Mouse (Mus musculus) stomach, embryonic 15.5 days (tissue): ENCODE data around the gene Mrpl21. TPM values are rescaled to one million over a fixed set of nuclear protein-coding genes. Genes with fewer than 3 reads are reported as not detected.
A peak's percentile ranks its signal among the peaks of the same experiment; 100 is the strongest.

ENCODE experiments used
- ATAC-seq: fragments of 200-750 bp; cut with Nextera tagmentation; 2 replicates; pipeline ENCODE4 v1.8.0; 2017; ENCODE audit warnings: low read depth, moderate number of reproducible peaks, moderate TSS enrichment; ENCODE audit not compliant: insufficient read depth, low FRiP score
- H3K27ac ChIP-seq: fragments of 300-500 bp; sonication (generic); 2 replicates; pipeline ENCODE4 v1.5.1; 2015; ENCODE audit warnings: mild to moderate bottlenecking, inconsistent platforms
- H3K27me3 ChIP-seq: fragments of 300-500 bp; sonication (generic); replicated peaks from 2 replicates; pipeline ENCODE4 v1.6.1; 2015; ENCODE audit warnings: inconsistent platforms
- H3K36me3 ChIP-seq: fragments of 300-500 bp; sonication (generic); 2 replicates; pipeline ENCODE4 v1.6.1; 2015; ENCODE audit warnings: inconsistent platforms
- H3K4me1 ChIP-seq: fragments of 300-500 bp; sonication (generic); 2 replicates; pipeline ENCODE4 v1.6.1; 2015; ENCODE audit warnings: inconsistent platforms
- H3K4me2 ChIP-seq: fragments of 300-500 bp; sonication (generic); 2 replicates; pipeline ENCODE4 v1.6.1; 2015; ENCODE audit warnings: mild to moderate bottlenecking, inconsistent platforms
- H3K4me3 ChIP-seq: fragments of 300-500 bp; sonication (generic); replicated peaks from 2 replicates; pipeline ENCODE4 v1.5.1; 2015; ENCODE audit warnings: inconsistent platforms
- H3K9ac ChIP-seq: fragments of 300-500 bp; sonication (generic); 2 replicates; pipeline ENCODE4 v1.6.1; 2015; ENCODE audit warnings: inconsistent platforms
- H3K9me3 ChIP-seq: fragments of 300-500 bp; sonication (generic); 2 replicates; pipeline ENCODE4 v1.6.1; 2016; ENCODE audit warnings: inconsistent platforms
- WGBS: fragments of 180-500 bp; shearing (Covaris S2); methylation state at CpG from one replicate; pipeline ENCODE4 v1.1.7; 2015; 5-methylcytosine and 5-hydroxymethylcytosine counted together
- polyA plus RNA-seq: library from polyadenylated mRNA; unstranded; fragments of >200 nt; fragmentation: Nextera tagmentation; extraction: Ambion mirVana; gene quantifications from 2 replicates; pipeline ENCODE4 v1.2.1, GENCODE M21; 2015

Gene Mrpl21
- 124 and 126 TPM in 2 replicates for polyA plus RNA-seq

GRCm38 (mm10) chr19:3282572-3283467 is at the start of gene Mrpl21, which contains the start of gene Ighmbp2:
Gene Mrpl21, plus strand, starts transcription at chr19:3282901.
Gene Ighmbp2, minus strand, starts transcription at chr19:3283017.
- Histone ChIP-seq H3K4me2 (peak within 1 kb of the TSS; percentile 64), H3K4me1 (peaks cover 6% of the 10 kb centered on the region), H3K4me3 (peak within 1 kb of the TSS; percentile 95), H3K36me3 (peaks cover 26% of the 10 kb centered on the region), H3K27me3 (no peaks in the 10 kb centered on the region), H3K27ac (peak within 1 kb of the TSS; percentile 75), H3K9ac (peak within 1 kb of the TSS; percentile 90), H3K9me3 (no peaks in the 10 kb centered on the region)
- under 1% methylated on average over 49 of the region's 49 CpGs for WGBS
- peak; percentile 90 for ATAC-seq

GRCm38 (mm10) chr19:3260016-3260415 is 22.7 kb upstream of the Mrpl21 start:
- no peak overlapping the region for H3K4me2 ChIP-seq
- H3K36me3 ChIP-seq: peaks cover 20% of the 10 kb centered on the region; the same call in 1 of the 2 replicates
- H3K9me3 ChIP-seq: no peaks in the 10 kb centered on the region
- ATAC-seq: no peak
- no peak overlapping the region for H3K27ac ChIP-seq
- no peak overlapping the region for H3K4me3 ChIP-seq
- no peaks in the 10 kb centered on the region for H3K4me1 ChIP-seq
- 94% methylated on average over 8 of the region's 8 CpGs for WGBS
- H3K27me3 ChIP-seq: no peaks in the 10 kb centered on the region
- no peak overlapping the region for H3K9ac ChIP-seq

- Histone ChIP-seq H3K27me3 (no peaks in the 10 kb centered on the region), H3K9me3 (no peaks in the 10 kb centered on the region), H3K4me3 (no peak overlapping the region), H3K36me3 (peaks cover 26% of the 10 kb centered on the region; the same call in 1 of the 2 replicates), H3K4me1 (no peaks in the 10 kb centered on the region), H3K27ac (no peak overlapping the region), H3K9ac (no peak overlapping the region), H3K4me2 (no peak overlapping the region)
- WGBS: 93% methylated on average over 3 of the region's 3 CpGs
- ATAC-seq: no peak
Observed at GRCm38 (mm10) chr19:3260591-3260990, 22.1 kb upstream of the Mrpl21 start.

- Histone ChIP-seq H3K4me2 (no peak overlapping the region), H3K9me3 (no peaks in the 10 kb centered on the region), H3K27ac (no peak overlapping the region), H3K4me1 (no peaks in the 10 kb centered on the region), H3K9ac (no peak overlapping the region), H3K4me3 (no peak overlapping the region), H3K27me3 (no peaks in the 10 kb centered on the region), H3K36me3 (peaks cover 32% of the 10 kb centered on the region)
- no peak for ATAC-seq
- WGBS: 87% methylated on average over 7 of the region's 7 CpGs
Observed at GRCm38 (mm10) chr19:3261336-3261735, 21.4 kb upstream of the Mrpl21 start.

- 82% methylated on average over 12 of the region's 12 CpGs for WGBS
- Histone ChIP-seq H3K9ac (no peak overlapping the region), H3K36me3 (peaks cover 36% of the 10 kb centered on the region), H3K4me1 (no peaks in the 10 kb centered on the region), H3K27ac (no peak overlapping the region), H3K4me2 (no peak overlapping the region), H3K27me3 (no peaks in the 10 kb centered on the region), H3K4me3 (no peak overlapping the region), H3K9me3 (no peaks in the 10 kb centered on the region)
- no peak for ATAC-seq
Observed at GRCm38 (mm10) chr19:3261764-3262525, 20.8 kb upstream of the Mrpl21 start.

- no peak overlapping the region for H3K4me3 ChIP-seq
- no peak overlapping the region for H3K27ac ChIP-seq
- no peak overlapping the region for H3K9ac ChIP-seq
- H3K36me3 ChIP-seq: peaks cover 53% of the 10 kb centered on the region
- no peaks in the 10 kb centered on the region for H3K4me1 ChIP-seq
- no peak for ATAC-seq
- H3K9me3 ChIP-seq: no peaks in the 10 kb centered on the region
- no peaks in the 10 kb centered on the region for H3K27me3 ChIP-seq
- no peak overlapping the region for H3K4me2 ChIP-seq
- 92% methylated on average over 6 of the region's 6 CpGs for WGBS
Observed at GRCm38 (mm10) chr19:3264348-3264747, 18.4 kb upstream of the Mrpl21 start.

- H3K27me3 ChIP-seq: no peaks in the 10 kb centered on the region
- H3K4me2 ChIP-seq: no peak overlapping the region
- no peak for ATAC-seq
- no peaks in the 10 kb centered on the region for H3K4me1 ChIP-seq
- peaks cover 53% of the 10 kb centered on the region for H3K36me3 ChIP-seq
- WGBS: 91% methylated on average over 9 of the region's 9 CpGs
- no peak overlapping the region for H3K27ac ChIP-seq
- no peaks in the 10 kb centered on the region for H3K9me3 ChIP-seq
- H3K4me3 ChIP-seq: no peak overlapping the region
- H3K9ac ChIP-seq: no peak overlapping the region
Observed at GRCm38 (mm10) chr19:3265180-3265579, 17.5 kb upstream of the Mrpl21 start.

GRCm38 (mm10) chr19:3266136-3266535 is 16.6 kb upstream of the Mrpl21 start:
- Histone ChIP-seq H3K9ac (no peak overlapping the region), H3K9me3 (no peaks in the 10 kb centered on the region), H3K36me3 (peaks cover 46% of the 10 kb centered on the region), H3K4me3 (no peak overlapping the region), H3K27ac (no peak overlapping the region), H3K4me2 (no peak overlapping the region), H3K27me3 (no peaks in the 10 kb centered on the region), H3K4me1 (no peaks in the 10 kb centered on the region)
- no peak for ATAC-seq
- 77% methylated on average over 5 of the region's 5 CpGs for WGBS

- 96% methylated on average over 4 of the region's 4 CpGs for WGBS
- Histone ChIP-seq H3K4me3 (no peak overlapping the region), H3K27me3 (no peaks in the 10 kb centered on the region), H3K27ac (no peak overlapping the region), H3K36me3 (peaks cover 51% of the 10 kb centered on the region), H3K4me2 (no peak overlapping the region), H3K9ac (no peak overlapping the region), H3K9me3 (no peaks in the 10 kb centered on the region), H3K4me1 (no peaks in the 10 kb centered on the region)
- ATAC-seq: no peak
Observed at GRCm38 (mm10) chr19:3266676-3267075, 16.0 kb upstream of the Mrpl21 start.

GRCm38 (mm10) chr19:3267340-3267739 is 15.4 kb upstream of the Mrpl21 start:
- no peak overlapping the region for H3K4me3 ChIP-seq
- WGBS: 85% methylated on average over 4 of the region's 4 CpGs
- H3K9me3 ChIP-seq: no peaks in the 10 kb centered on the region
- no peaks in the 10 kb centered on the region for H3K27me3 ChIP-seq
- H3K4me1 ChIP-seq: no peaks in the 10 kb centered on the region
- H3K9ac ChIP-seq: no peak overlapping the region
- no peak overlapping the region for H3K27ac ChIP-seq
- ATAC-seq: no peak
- peaks cover 56% of the 10 kb centered on the region for H3K36me3 ChIP-seq
- H3K4me2 ChIP-seq: no peak overlapping the region

GRCm38 (mm10) chr19:3268218-3268980 is 14.3 kb upstream of the Mrpl21 start:
- no peaks in the 10 kb centered on the region for H3K27me3 ChIP-seq
- H3K27ac ChIP-seq: no peak overlapping the region
- no peak overlapping the region for H3K9ac ChIP-seq
- WGBS: 92% methylated on average over 17 of the region's 17 CpGs
- peaks cover 63% of the 10 kb centered on the region for H3K36me3 ChIP-seq
- H3K4me3 ChIP-seq: no peak overlapping the region
- ATAC-seq: no peak
- no peak overlapping the region for H3K4me2 ChIP-seq
- H3K9me3 ChIP-seq: no peaks in the 10 kb centered on the region
- H3K4me1 ChIP-seq: no peaks in the 10 kb centered on the region
